Mouse (Mus musculus) liver, adult 2 months (tissue): ENCODE results near the gene 9930022D16Rik. TPM values are rescaled to one million over a fixed set of nuclear protein-coding genes. Genes with fewer than 3 reads are reported as not detected.
A peak's percentile ranks its signal among the peaks of the same experiment; 100 is the strongest.

Source experiments
- DNase-seq: peaks from one replicate; pipeline ENCODE4 v3.0.0-alpha.2; 2011; ENCODE audit warnings: low read depth, low spot score; ENCODE audit errors: extremely low read depth
- H3K27ac ChIP-seq: fragments of 200-500 bp; replicated peaks from 2 replicates; pipeline ENCODE4 v1.5.1; 2012; ENCODE audit warnings: low read depth, mild to moderate bottlenecking, control low read depth, inconsistent platforms, low read length; ENCODE audit not compliant: insufficient read depth
- H3K27me3 ChIP-seq: fragments of 200-500 bp; 2 replicates; pipeline ENCODE4 v1.6.1; 2012; ENCODE audit warnings: mild to moderate bottlenecking, moderate library complexity, low read length, inconsistent platforms; ENCODE audit not compliant: control insufficient read depth, insufficient read depth
- H3K36me3 ChIP-seq: fragments of 200-500 bp; 2 replicates; pipeline ENCODE4 v1.6.1; 2012; ENCODE audit warnings: low read length, inconsistent platforms; ENCODE audit not compliant: control insufficient read depth, insufficient read depth
- H3K4me1 ChIP-seq: fragments of 200-500 bp; 2 replicates; pipeline ENCODE4 v1.6.1; 2011; ENCODE audit warnings: low read length; ENCODE audit not compliant: control insufficient read depth, insufficient read depth
- H3K4me3 ChIP-seq: fragments of 200-500 bp; 2 replicates; pipeline ENCODE4 v1.5.1; 2011; ENCODE audit warnings: low read depth, mild to moderate bottlenecking, control low read depth, low read length, moderate library complexity; ENCODE audit not compliant: insufficient read depth
- H3K79me2 ChIP-seq: fragments of 200-500 bp; 2 replicates; pipeline ENCODE4 v1.6.1; 2012; ENCODE audit warnings: inconsistent platforms, mild to moderate bottlenecking, low read length, moderate library complexity; ENCODE audit not compliant: control insufficient read depth, insufficient read depth
- H3K9ac ChIP-seq: fragments of 200-500 bp; 2 replicates; pipeline ENCODE4 v1.6.1; 2012; ENCODE audit warnings: low read depth, mild to moderate bottlenecking, control low read depth, inconsistent platforms, low read length
- CTCF ChIP-seq: fragments of 200-500 bp; IDR thresholded peaks from 2 replicates; pipeline ENCODE4 v1.5.1; 2011; ENCODE audit warnings: low read depth, low read length, control low read depth
- POLR2A ChIP-seq: fragments of 200-500 bp; IDR thresholded peaks from 2 replicates; pipeline ENCODE4 v1.6.1; 2011; ENCODE audit warnings: low read length, control low read depth; ENCODE audit not compliant: insufficient read depth; ENCODE audit errors: extremely low read depth
- WGBS: fragments of 180-500 bp; shearing (Covaris S2); methylation state at CpG from one replicate; pipeline ENCODE4 v1.1.7; 2018; 5-methylcytosine and 5-hydroxymethylcytosine counted together
- polyA plus RNA-seq: library from polyadenylated mRNA; depleted of rRNA; stranded (reverse); fragments of >200 nt; gene quantifications from 2 replicates; pipeline ENCODE4 v1.2.3, GENCODE M21; 2012
- total RNA-seq: library from RNA; depleted of rRNA; stranded (reverse); fragments of >200 nt; gene quantifications from 2 replicates; pipeline ENCODE4 v1.2.3, GENCODE M21; 2014

9930022D16Rik gene
- total and polyA plus RNA-seq, 2 experiments: not detected

DNA sequence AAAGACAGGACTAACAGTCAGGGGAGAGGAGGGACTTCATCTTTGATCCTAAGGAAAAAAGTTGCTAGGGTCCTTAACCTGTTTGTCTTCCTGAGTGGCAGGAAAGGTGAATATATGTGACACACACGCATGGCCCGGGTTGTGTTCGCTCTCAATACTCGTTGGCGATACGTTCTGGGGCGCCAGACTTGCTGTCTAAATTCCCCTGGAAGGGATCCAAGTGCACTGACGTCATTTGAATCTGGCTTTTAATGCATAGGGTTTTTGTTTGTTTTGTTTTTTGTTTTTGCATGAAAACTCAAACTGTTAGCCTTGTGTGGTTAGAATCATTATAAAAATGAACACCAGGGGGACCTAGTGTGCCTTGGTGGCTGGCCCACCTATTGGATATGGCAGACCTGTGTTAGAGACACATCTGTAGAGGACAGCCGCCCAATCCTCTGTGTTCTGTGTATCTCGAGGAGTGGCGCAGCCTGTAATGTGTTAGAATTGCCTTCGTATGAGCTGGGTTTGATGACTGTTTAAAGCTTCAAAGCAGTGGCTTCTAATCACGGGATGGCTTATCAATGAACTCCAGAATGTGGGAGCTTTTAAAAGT is 31.8 kb downstream of the 9930022D16Rik start:
- Histone ChIP-seq H3K4me3 (no peak overlapping the region), H3K9ac (no peak overlapping the region), H3K36me3 (no peaks in the 10 kb centered on the region), H3K4me1 (0 out of 2 replicates have a peak, but pooled peaks cover 2% of the 10 kb centered on the region), H3K27me3 (no peaks in the 10 kb centered on the region), H3K27ac (no peak overlapping the region), H3K79me2 (no peaks in the 10 kb centered on the region)
- WGBS: 46% methylated on average over 13 of the region's 13 CpGs
- peak; percentile 61 for TF ChIP-seq CTCF
- TF ChIP-seq POLR2A: no peak
- DNase-seq: peak; percentile 53

DNA sequence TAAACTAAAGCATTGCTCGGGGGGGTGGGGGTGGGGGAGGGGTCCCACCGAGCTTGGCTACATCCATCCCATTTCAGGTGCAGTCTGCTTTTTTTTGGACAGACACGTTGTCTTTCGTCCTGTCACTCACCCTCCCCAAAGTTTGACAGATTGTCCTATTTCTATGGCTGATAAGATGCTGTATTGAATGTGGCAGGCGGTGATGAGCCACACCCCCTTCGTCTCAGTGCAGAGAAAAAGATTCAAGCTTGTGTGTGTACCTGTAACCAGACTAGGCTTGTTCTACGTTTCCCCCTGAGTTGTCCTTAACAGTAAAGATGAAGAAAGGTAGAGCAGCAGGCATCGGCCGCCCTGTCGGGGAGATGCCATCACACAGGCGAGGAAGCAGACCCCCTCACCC is 37.5 kb downstream of the 9930022D16Rik start:
- Histone ChIP-seq H3K27ac (no peak overlapping the region), H3K36me3 (peaks cover 12% of the 10 kb centered on the region; the same call in 1 of the 2 replicates), H3K79me2 (no peaks in the 10 kb centered on the region), H3K9ac (no peak overlapping the region), H3K27me3 (no peaks in the 10 kb centered on the region), H3K4me1 (0 out of 2 replicates have a peak, but pooled peaks cover 2% of the 10 kb centered on the region), H3K4me3 (no peak overlapping the region)
- DNase-seq: no peak
- WGBS: 90% methylated on average over 11 of the region's 11 CpGs
- TF ChIP-seq CTCF (no peak), POLR2A (no peak)

DNA sequence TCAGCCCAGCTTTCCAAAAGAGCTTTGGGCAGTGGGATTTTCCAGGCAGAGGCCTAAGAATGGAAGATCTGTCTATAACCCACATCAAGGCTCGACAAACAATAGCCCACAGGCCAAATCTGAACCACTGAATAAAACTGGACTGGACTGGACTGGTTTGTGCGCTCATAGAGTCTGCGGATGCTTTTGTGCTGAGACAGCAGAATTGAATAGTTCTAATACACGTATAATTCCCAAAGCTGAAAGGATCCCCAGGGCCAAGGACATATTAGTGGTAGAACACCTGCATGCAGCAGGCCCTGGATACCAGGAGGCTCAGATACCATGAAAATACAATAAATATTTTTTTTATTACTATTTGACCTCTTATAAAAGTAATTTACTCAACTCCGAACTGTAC is 42.5 kb downstream of the 9930022D16Rik start:
- H3K36me3 ChIP-seq: peaks cover 16% of the 10 kb centered on the region; the same call in 1 of the 2 replicates
- 94% methylated on average over 5 of the region's 5 CpGs for WGBS

DNA sequence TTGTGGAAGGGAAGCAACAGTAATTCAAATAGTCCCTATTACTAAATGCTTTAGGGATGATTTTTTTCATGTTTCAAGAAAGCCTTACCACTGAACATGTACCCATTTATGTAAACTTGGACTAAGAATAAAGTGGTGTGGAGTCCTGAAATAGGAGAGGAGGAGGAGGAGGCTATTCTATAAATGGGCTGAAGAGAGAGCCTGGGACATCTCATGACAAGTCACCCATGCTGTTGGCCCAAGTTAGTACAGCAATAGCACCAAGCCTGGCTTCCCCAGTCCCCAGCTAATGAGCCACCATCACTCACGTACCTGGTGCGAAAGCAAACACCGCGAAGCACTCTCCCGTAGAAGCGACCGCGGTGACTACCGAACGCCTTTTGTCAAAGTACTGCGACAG is 44.4 kb downstream of the 9930022D16Rik start:
- DNase-seq: no peak
- WGBS: 97% methylated on average over 11 of the region's 11 CpGs

More for the DNA sequence above, 42.5 kb downstream of the 9930022D16Rik start:
- H3K27me3 ChIP-seq: no peaks in the 10 kb centered on the region
- no peak for DNase-seq
- H3K27ac ChIP-seq: no peak overlapping the region
- no peak overlapping the region for H3K9ac ChIP-seq
- H3K4me1 ChIP-seq: no peaks in the 10 kb centered on the region
- no peak overlapping the region for H3K4me3 ChIP-seq
- no peaks in the 10 kb centered on the region; the same call in 1 of the 2 replicates for H3K79me2 ChIP-seq
- TF ChIP-seq CTCF (no peak), POLR2A (no peak)

DNA sequence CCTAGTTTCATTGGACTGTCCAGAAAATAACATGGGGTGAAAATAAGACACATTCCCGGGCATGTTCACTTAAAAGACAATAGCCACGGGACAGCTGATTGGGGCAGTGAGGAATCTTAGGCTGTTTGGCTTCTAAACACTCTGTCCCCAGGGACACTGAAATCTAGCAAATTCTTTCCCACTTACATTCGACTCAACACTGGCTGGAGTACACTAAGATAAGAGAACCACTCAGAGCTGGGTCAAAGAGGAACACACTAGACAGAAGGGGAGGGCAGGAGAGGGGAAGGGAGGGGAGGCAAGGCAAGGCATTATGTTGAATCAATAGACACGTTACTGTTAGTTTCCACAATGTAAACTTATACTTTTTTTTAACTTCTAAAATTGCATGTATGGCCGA is 46.9 kb downstream of the 9930022D16Rik start:
- no peak for DNase-seq
- TF ChIP-seq CTCF (no peak), POLR2A (no peak)
- Histone ChIP-seq H3K27me3 (no peaks in the 10 kb centered on the region), H3K9ac (no peak overlapping the region), H3K27ac (no peak overlapping the region), H3K36me3 (peaks cover 9% of the 10 kb centered on the region; the same call in 1 of the 2 replicates), H3K4me1 (no peaks in the 10 kb centered on the region), H3K4me3 (no peak overlapping the region), H3K79me2 (no peaks in the 10 kb centered on the region; the same call in 1 of the 2 replicates)
- 68% methylated on average over 5 of the region's 5 CpGs for WGBS

More for the DNA sequence above, 44.4 kb downstream of the 9930022D16Rik start:
- H3K36me3 ChIP-seq: peaks cover 14% of the 10 kb centered on the region; the same call in 1 of the 2 replicates
- no peaks in the 10 kb centered on the region; the same call in 1 of the 2 replicates for H3K79me2 ChIP-seq
- H3K4me3 ChIP-seq: no peak overlapping the region
- no peaks in the 10 kb centered on the region for H3K4me1 ChIP-seq
- H3K27me3 ChIP-seq: no peaks in the 10 kb centered on the region
- no peak overlapping the region for H3K27ac ChIP-seq
- TF ChIP-seq CTCF: no peak
- TF ChIP-seq POLR2A: no peak
- H3K9ac ChIP-seq: no peak overlapping the region

DNA sequence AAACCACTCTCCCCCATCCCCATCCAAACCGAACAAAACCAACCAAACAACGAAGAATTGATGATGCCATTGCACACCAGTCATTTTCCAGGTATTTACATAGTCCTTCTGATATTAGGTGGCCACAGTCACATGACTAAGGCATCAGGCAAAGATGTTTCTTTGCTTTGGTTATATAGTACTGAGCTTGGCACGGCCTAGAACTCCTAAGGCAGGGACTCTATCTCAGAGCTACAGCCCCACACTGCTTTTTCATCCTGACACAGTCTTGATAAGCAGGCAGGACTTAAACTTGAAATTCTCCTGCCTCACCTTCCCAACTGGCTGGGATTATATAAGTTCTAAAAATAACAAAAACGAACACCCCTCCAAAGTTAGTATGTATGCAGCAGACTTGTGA is 51.4 kb downstream of the 9930022D16Rik start:
- peaks cover 5% of the 10 kb centered on the region; the same call in 1 of the 2 replicates for H3K79me2 ChIP-seq
- H3K4me3 ChIP-seq: no peak overlapping the region
- no peak for DNase-seq
- peaks cover 5% of the 10 kb centered on the region; the same call in 1 of the 2 replicates for H3K36me3 ChIP-seq
- TF ChIP-seq POLR2A (no peak), CTCF (no peak)
- H3K27ac ChIP-seq: no peak overlapping the region
- no peaks in the 10 kb centered on the region for H3K27me3 ChIP-seq
- 93% methylated on average over 4 of the region's 4 CpGs for WGBS
- H3K4me1 ChIP-seq: no peaks in the 10 kb centered on the region
- H3K9ac ChIP-seq: no peak overlapping the region
